Comparison of ENCODE assay signal across 11 mouse cellular contexts in the genomic region with DNA sequence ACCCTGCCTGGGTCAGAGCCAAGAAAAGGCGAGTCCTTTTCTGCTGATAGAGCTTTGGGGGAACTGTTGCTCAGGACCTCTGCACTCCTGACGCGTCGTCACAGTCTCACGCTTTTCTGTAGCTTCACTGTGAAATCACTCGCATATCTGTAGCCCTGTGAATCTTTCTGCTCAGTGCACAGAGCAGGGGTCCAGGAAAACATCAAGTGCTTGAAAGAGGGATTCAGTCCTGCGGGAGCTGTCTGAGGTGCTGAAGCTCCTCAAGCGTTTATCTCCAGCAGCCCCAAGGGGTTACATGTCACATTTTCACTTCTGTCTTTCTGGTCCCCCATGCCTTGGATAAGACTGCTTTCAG. TPM values are rescaled to one million over a fixed set of nuclear protein-coding genes. Genes with fewer than 3 reads are reported as not detected.
DNase-seq lines count a peak whose midpoint lies in the region; ATAC-seq and TF ChIP-seq lines count a peak whose summit lies in the region.
"Had no signal": no experiment of that assay in that cellular context is flagged by ENCODE, and none has a peak within 500 bp of the region (broad histone marks: within the 10 kb centered on the region; RNA-seq: fewer than 3 reads in every experiment).

No protein-coding gene starts in this region.

- peak; percentile 16 for DNase-seq in adrenal gland, postnatal 14 days
- no peak for DNase-seq in adrenal gland, adult 18-20 months (ENCODE audit: low spot score in 2 of 2)
- peak; percentile 1 for DNase-seq in right cerebral cortex, adult 18-20 months
- DNase-seq in right cerebral cortex, adult 2 months (ENCODE audit: low spot score in 2 of 2) = no peak
- peak; percentile 72 for DNase-seq in hindbrain, postnatal 0 days (ENCODE audit: low spot score)
- peak; percentile 69 for DNase-seq in midbrain, postnatal 0 days (ENCODE audit: low spot score)
- no peak for DNase-seq in natural killer cell, adult 2 months (ENCODE audit: low spot score in 2 of 2)
- no peak for DNase-seq in frontal cortex, postnatal 25 days (ENCODE audit: low spot score in 2 of 2)

- no peak for TF ChIP-seq CTCF in hindbrain, postnatal 0 days (IDR thresholded peaks at IDR 0.05; ENCODE audit: low read depth)
- TF ChIP-seq CTCF in midbrain, postnatal 0 days (IDR thresholded peaks at IDR 0.05) = no peak

- H3K9ac ChIP-seq in hindbrain, postnatal 0 days (replicated peaks; ENCODE audit: low read length) = peak overlapping the region; percentile 43
- peak overlapping the region; percentile 52 for H3K9ac ChIP-seq in midbrain, postnatal 0 days (replicated peaks; ENCODE audit: low read length, poor library complexity, severe bottlenecking)

- WGBS in hindbrain, postnatal 0 days = 1% methylated on average over 8 of the region's 8 CpGs
- WGBS in midbrain, postnatal 0 days = 0% methylated on average over 8 of the region's 8 CpGs

- H3K4me3 ChIP-seq in hindbrain, postnatal 0 days (ENCODE audit: low read length) = peak overlapping the region; percentile 44
- H3K4me3 ChIP-seq in midbrain, postnatal 0 days (ENCODE audit: low read depth, low read length) = peak overlapping the region; percentile 49

- H3K4me1 ChIP-seq in hindbrain, postnatal 0 days (ENCODE audit: insufficient read depth, low read length) = 0 out of 2 replicates have a peak, but pooled peaks cover 5% of the 10 kb centered on the region
- no peaks in the 10 kb centered on the region for H3K4me1 ChIP-seq in midbrain, postnatal 0 days (ENCODE audit: insufficient read depth, low read length)

- H3K4me2 ChIP-seq in hindbrain, postnatal 0 days (ENCODE audit: low read depth, low read length) = peak overlapping the region; percentile 66
- H3K4me2 ChIP-seq in midbrain, postnatal 0 days (ENCODE audit: low read depth, low read length, poor library complexity, severe bottlenecking) = peak overlapping the region; percentile 58

- peak; percentile 91 for ATAC-seq in hindbrain, postnatal 0 days
- peak; percentile 89 for ATAC-seq in midbrain, postnatal 0 days (ENCODE audit: low FRiP score)

- H3K9me3 ChIP-seq in hindbrain, postnatal 0 days (ENCODE audit: low read length) = no peaks in the 10 kb centered on the region
- no peaks in the 10 kb centered on the region for H3K9me3 ChIP-seq in midbrain, postnatal 0 days (ENCODE audit: low read length)

- no peaks in the 10 kb centered on the region for H3K27me3 ChIP-seq in hindbrain, postnatal 0 days (ENCODE audit: insufficient read depth, low read length)
- H3K27me3 ChIP-seq in midbrain, postnatal 0 days (ENCODE audit: insufficient read depth, low read length) = no peaks in the 10 kb centered on the region

- no peaks in the 10 kb centered on the region for H3K36me3 ChIP-seq in hindbrain, postnatal 0 days (ENCODE audit: insufficient read depth, low read length)
- H3K36me3 ChIP-seq in midbrain, postnatal 0 days (ENCODE audit: insufficient read depth, low read length) = no peaks in the 10 kb centered on the region

- H3K27ac ChIP-seq in hindbrain, postnatal 0 days = peak overlapping the region; percentile 32; the same call in 1 of the 2 replicates
- H3K27ac ChIP-seq in midbrain, postnatal 0 days (ENCODE audit: low read depth, low read length) = peak overlapping the region; percentile 59

RNA-seq across cellular contexts. Expression of gene Glra3, which starts 0.2 kb away (rescaled TPM):
- not detected in 2 replicates for total RNA-seq in adrenal gland, postnatal 14 days (2021)
- total RNA-seq in adrenal gland, adult 18-20 months (2021) = not detected
- total RNA-seq in hindbrain, postnatal 0 days (2014; rRNA removed) = 6.2 and 6.5 TPM in 2 replicates
- polyA plus RNA-seq in hindbrain, postnatal 0 days (2015; fragmentation: Nextera tagmentation; extraction: Ambion mirVana) = 1.8 and 2.2 TPM in 2 replicates
- total RNA-seq in midbrain, postnatal 0 days (2014; rRNA removed) = 11.6 and 14.6 TPM in 2 replicates
- polyA plus RNA-seq in midbrain, postnatal 0 days (2015; fragmentation: Nextera tagmentation; extraction: Ambion mirVana) = 2.3 and 2.5 TPM in 2 replicates
- total RNA-seq: gastrocnemius, postnatal 4 days; neutrophil, adult 5-6 weeks had no signal

RNA-seq across cellular contexts. Expression of gene Adam29, which starts 33.8 kb away (rescaled TPM):
- total RNA-seq in adrenal gland, postnatal 14 days (2021) = not detected in 2 replicates
- not detected for total RNA-seq in adrenal gland, adult 18-20 months (2021)
- total RNA-seq in hindbrain, postnatal 0 days (2014; rRNA removed) = not detected in 2 replicates
- polyA plus RNA-seq in hindbrain, postnatal 0 days (2015; fragmentation: Nextera tagmentation; extraction: Ambion mirVana) = not detected in 2 replicates
- not detected in 2 replicates for total RNA-seq in midbrain, postnatal 0 days (2014; rRNA removed)
- not detected in 2 replicates for polyA plus RNA-seq in midbrain, postnatal 0 days (2015; fragmentation: Nextera tagmentation; extraction: Ambion mirVana)
- total RNA-seq: gastrocnemius, postnatal 4 days; neutrophil, adult 5-6 weeks had no signal
- polyA plus RNA-seq: C2C12 had no signal

Comparison
In these comparisons a context has a peak if more than half of its experiments do, and no peak if none do; other contexts are left out.
1. DNase-seq: peak in adrenal gland, postnatal 14 days (single experiment), right cerebral cortex, adult 18-20 months (single experiment), hindbrain, postnatal 0 days (single experiment) and midbrain, postnatal 0 days (single experiment); none in adrenal gland, adult 18-20 months (0 of 2), right cerebral cortex, adult 2 months (0 of 2), natural killer cell, adult 2 months (0 of 2) and frontal cortex, postnatal 25 days (0 of 2).